Mouse (Mus musculus) forebrain, embryonic 14.5 days (tissue): ENCODE data around the gene Timp3. TPM values are rescaled to one million over a fixed set of nuclear protein-coding genes. Genes with fewer than 3 reads are reported as not detected.

Source experiments
- ATAC-seq: fragments of 200-750 bp; cut with Nextera tagmentation; 2 replicates; pipeline ENCODE4 v1.8.0; 2017; ENCODE audit warnings: mild to moderate bottlenecking, moderate library complexity
- DNase-seq: peaks from one replicate; pipeline ENCODE4 v3.0.0-alpha.2; 2015; ENCODE audit warnings: low spot score
- H3K27ac ChIP-seq: fragments of 300-500 bp; sonication (generic); 2 replicates; pipeline ENCODE4 v1.5.1; 2014; ENCODE audit warnings: low read depth, mild to moderate bottlenecking, control low read depth, low read length, moderate library complexity
- H3K27me3 ChIP-seq: fragments of 300-500 bp; sonication (generic); replicated peaks from 2 replicates; pipeline ENCODE4 v1.6.1; 2014; ENCODE audit warnings: low read length, control low read depth, mixed read lengths; ENCODE audit not compliant: control insufficient read depth, insufficient read depth
- H3K36me3 ChIP-seq: fragments of 300-500 bp; sonication (generic); 2 replicates; pipeline ENCODE4 v1.6.1; 2014; ENCODE audit warnings: low read length, control low read depth; ENCODE audit not compliant: control insufficient read depth, insufficient read depth
- H3K4me1 ChIP-seq: fragments of 300-500 bp; sonication (generic); 2 replicates; pipeline ENCODE4 v1.6.1; 2014; ENCODE audit warnings: antibody characterized with exemption, low read length, control low read depth; ENCODE audit not compliant: control insufficient read depth, insufficient read depth
- H3K4me2 ChIP-seq: fragments of 300-500 bp; sonication (generic); 2 replicates; pipeline ENCODE4 v1.6.1; 2014; ENCODE audit warnings: mild to moderate bottlenecking, control low read depth, low read length
- H3K4me3 ChIP-seq: fragments of 300-500 bp; sonication (generic); 2 replicates; pipeline ENCODE4 v1.5.1; 2014; ENCODE audit warnings: low read depth, low read length, control low read depth
- H3K9ac ChIP-seq: fragments of 300-500 bp; sonication (generic); 2 replicates; pipeline ENCODE4 v1.6.1; 2014; ENCODE audit warnings: mild to moderate bottlenecking, low read length, control low read depth, moderate library complexity
- H3K9me3 ChIP-seq: fragments of 300-500 bp; sonication (generic); replicated peaks from 2 replicates; pipeline ENCODE4 v1.6.1; 2016; ENCODE audit warnings: low read length, control low read depth, mixed read lengths; ENCODE audit not compliant: control insufficient read depth
- WGBS: fragments of 180-500 bp; shearing (Covaris S2); extraction: QIAGEN DNeasy Blood & Tissue Kit; methylation state at CpG from one replicate; pipeline ENCODE4 v1.1.7; 2014; 5-methylcytosine and 5-hydroxymethylcytosine counted together
- polyA plus RNA-seq: library from polyadenylated mRNA; unstranded; fragments of >200 nt; fragmentation: Nextera tagmentation; extraction: Ambion mirVana; gene quantifications from 2 replicates; pipeline ENCODE4 v1.2.1, GENCODE M21; 2014

Timp3 gene
- polyA plus RNA-seq, 1 experiment from 2014 or later = 7.9 TPM

GRCm38 (mm10) chr10:86389357-86389756 lies 89.2 kb downstream of the Timp3 start:
- Histone ChIP-seq H3K9me3 (no peaks in the 10 kb centered on the region), H3K27me3 (no peaks in the 10 kb centered on the region), H3K27ac (peak overlapping the region; percentile 2; the same call in 1 of the 2 replicates), H3K4me2 (no peak overlapping the region), H3K36me3 (no peaks in the 10 kb centered on the region), H3K4me3 (no peak overlapping the region), H3K4me1 (peaks cover 20% of the 10 kb centered on the region), H3K9ac (no peak overlapping the region)
- WGBS = 88% methylated on average over 3 of the region's 3 CpGs
- ATAC-seq (no peak), DNase-seq (no peak)

- WGBS = 6% methylated on average over 2 of the region's 2 CpGs
Observed at GRCm38 (mm10) chr10:86389913-86390312, 89.7 kb downstream of the Timp3 start.

GRCm38 (mm10) chr10:86392399-86392798 lies 92.2 kb downstream of the Timp3 start:
- H3K4me2 ChIP-seq = no peak overlapping the region
- no peaks in the 10 kb centered on the region for H3K27me3 ChIP-seq
- H3K27ac ChIP-seq = no peak overlapping the region
- DNase-seq (no peak), ATAC-seq (no peak)
- no peak overlapping the region for H3K4me3 ChIP-seq
- H3K4me1 ChIP-seq = peaks cover 20% of the 10 kb centered on the region
- no peak overlapping the region for H3K9ac ChIP-seq
- WGBS = 88% methylated on average over 3 of the region's 3 CpGs
- no peaks in the 10 kb centered on the region for H3K9me3 ChIP-seq
- H3K36me3 ChIP-seq = no peaks in the 10 kb centered on the region

More at GRCm38 (mm10) chr10:86389913-86390312, 89.7 kb downstream of the Timp3 start:
- DNase-seq (peak; percentile 69), ATAC-seq (peak; percentile 74)
- H3K27ac ChIP-seq = peak overlapping the region; percentile 2; the same call in 1 of the 2 replicates
- no peak overlapping the region for H3K9ac ChIP-seq
- no peaks in the 10 kb centered on the region for H3K36me3 ChIP-seq
- no peaks in the 10 kb centered on the region for H3K9me3 ChIP-seq
- H3K4me1 ChIP-seq = peaks cover 20% of the 10 kb centered on the region
- no peaks in the 10 kb centered on the region for H3K27me3 ChIP-seq
- no peak overlapping the region for H3K4me3 ChIP-seq
- H3K4me2 ChIP-seq = no peak overlapping the region

GRCm38 (mm10) chr10:86397577-86398346 lies 97.6 kb downstream of the Timp3 start:
- H3K4me3 ChIP-seq = no peak overlapping the region
- no peaks in the 10 kb centered on the region for H3K36me3 ChIP-seq
- H3K27ac ChIP-seq = no peak overlapping the region
- ATAC-seq (no peak), DNase-seq (no peak)
- H3K27me3 ChIP-seq = no peaks in the 10 kb centered on the region
- H3K9me3 ChIP-seq = no peaks in the 10 kb centered on the region
- H3K4me1 ChIP-seq = no peaks in the 10 kb centered on the region
- no peak overlapping the region for H3K9ac ChIP-seq
- no peak overlapping the region for H3K4me2 ChIP-seq
- WGBS = 87% methylated on average over 4 of the region's 4 CpGs

GRCm38 (mm10) chr10:86398347-86398720 lies 98.2 kb downstream of the Timp3 start:
- Histone ChIP-seq H3K27ac (no peak overlapping the region), H3K27me3 (no peaks in the 10 kb centered on the region), H3K4me1 (no peaks in the 10 kb centered on the region), H3K9ac (no peak overlapping the region), H3K4me2 (no peak overlapping the region), H3K9me3 (no peaks in the 10 kb centered on the region), H3K36me3 (no peaks in the 10 kb centered on the region), H3K4me3 (no peak overlapping the region)
- DNase-seq = no peak
- 78% methylated on average over 2 of the region's 2 CpGs for WGBS
- no peak for ATAC-seq

Other genes with a start within 250 kb of the Timp3 start
- gene Syn3, start 198.5 kb downstream of the Timp3 start, polyA plus RNA-seq = 8.5 and 14.9 TPM in 2 replicates